Mouse (Mus musculus) telencephalon, adult 2 months (tissue): Measurements from ENCODE around the gene Vill.

Source experiments
- DNase-seq: peaks from one replicate; pipeline ENCODE4 v3.0.0-alpha.2; 2011; ENCODE audit warnings: low read depth, low spot score

Gene Vill

DNA sequence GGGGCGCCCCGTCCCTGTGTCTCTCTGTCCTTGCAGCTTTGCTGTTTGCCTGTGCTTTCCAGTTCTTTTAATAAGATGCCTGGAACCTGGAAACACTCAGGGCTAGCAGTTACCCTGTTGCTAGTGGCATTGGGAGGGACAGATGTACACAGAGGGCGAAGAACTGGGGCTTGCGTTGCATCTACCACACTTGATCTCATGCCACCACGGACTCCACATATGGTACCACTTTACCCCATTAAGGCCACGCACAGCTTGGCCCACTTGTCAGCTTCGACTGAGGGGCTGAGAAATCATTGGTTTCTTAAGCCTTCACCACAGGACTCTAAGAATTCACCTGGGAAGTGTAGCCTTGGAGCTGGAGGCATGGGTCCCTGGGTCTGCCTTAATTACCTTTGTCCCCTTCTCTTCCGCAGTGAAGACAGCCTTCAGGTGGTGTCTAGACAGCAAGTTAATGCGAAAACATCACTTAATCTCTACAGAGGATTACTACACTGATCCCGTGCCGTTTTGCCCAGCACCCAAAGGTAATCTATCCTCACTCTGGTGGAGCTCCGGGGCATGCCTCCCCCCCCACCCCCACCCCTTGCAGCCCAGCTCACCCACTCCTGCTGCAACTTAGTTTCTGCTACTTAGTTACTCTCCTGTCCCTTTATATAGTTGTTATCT is 57.2 kb downstream of the Vill start:
- DNase-seq, result no peak

DNA sequence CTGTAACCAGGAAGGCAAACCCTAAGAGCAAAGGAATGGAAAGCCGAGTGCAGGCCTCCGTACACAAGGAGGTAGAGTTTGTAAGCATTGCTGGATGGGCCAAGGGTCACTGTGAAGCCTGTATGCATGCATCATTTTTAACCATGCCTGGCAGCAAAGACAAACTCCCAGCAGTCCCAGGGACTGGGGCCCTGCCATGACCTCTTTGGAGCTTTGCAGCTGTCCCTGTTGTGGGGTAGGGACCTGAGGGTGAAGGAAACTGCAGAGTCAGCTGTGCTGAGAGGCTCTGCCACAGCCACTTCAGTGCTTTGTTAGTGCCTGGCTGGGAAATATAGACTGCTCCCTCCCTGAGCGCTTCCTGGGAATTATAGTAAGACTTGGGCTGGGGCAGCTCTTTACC is 58.1 kb downstream of the Vill start:
- DNase-seq, result no peak

DNA sequence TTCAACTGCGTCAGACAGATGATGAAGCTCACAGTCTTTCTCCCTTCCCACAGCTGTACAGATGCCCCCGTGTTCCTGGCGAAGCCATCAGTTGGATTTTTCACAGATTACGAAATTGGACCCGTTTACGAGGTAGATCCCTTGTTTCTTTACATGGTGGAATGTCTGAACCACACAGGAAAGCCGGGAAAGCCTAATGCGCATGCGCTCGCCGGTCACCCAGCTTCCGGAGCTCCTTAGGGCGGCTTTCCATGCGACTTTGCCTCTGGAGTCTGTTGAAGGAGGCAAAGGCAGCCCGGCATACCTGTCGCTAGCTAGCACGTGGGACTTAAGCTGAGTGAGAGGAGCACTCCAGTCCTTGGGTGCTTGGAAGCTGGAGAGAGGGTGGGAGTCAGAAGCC is 62.3 kb downstream of the Vill start:
- DNase-seq, result no peak

DNA sequence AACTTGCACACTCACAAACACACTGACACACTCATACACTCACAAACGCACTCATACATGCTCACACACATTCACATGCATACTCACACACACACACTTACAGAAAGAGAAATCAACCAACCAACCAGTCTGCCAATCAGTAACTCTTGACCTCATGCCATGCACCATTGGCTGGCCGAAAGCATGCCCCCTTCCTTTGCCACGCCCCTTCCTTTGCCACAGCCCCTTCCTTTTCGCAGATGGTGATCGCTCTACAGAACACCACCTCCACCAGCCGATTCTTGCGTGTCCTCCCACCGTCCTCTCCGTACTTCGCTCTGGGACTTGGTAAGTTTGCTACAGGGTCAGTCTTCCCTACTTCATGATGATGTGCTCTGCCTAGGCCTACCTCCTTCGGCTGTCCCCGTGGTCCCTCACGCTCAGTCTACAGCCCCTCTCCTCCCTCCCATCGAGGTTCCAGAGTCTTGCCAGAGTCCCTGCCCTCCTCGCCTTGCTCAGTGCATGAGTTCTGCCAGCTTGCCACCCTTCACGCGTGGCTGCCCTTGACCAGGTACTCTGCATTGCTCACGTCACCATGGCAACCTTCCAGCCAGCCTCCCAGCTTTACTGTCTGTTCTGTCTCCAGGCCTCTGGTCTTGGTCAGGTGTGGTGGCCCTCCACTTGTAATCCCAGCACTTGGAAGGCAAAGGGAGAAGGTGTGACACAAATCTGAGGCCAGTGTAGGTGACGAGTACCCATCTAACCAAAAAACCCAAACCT is 67.0 kb downstream of the Vill start:
- DNase-seq, result no peak

DNA sequence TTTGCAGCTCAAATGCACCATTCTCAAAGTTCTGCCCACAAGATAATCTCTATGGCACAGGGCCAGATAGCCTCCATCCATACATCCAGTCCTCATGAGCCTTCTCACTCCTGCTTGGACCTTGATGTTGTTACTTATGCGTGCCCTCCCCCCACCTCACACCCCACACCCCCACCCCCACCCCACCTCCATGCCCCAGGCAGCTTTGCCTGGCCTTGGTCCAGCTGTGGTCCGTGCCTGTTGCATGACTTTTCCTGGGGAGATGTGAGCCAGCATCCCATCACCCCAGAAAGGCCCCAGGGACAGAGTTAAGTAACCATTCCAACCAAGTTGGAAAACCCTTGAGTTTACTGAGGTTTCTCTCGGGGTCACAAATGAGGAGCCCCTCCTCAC is 67.6 kb downstream of the Vill start:
- no peak for DNase-seq
